Comparison of ENCODE assay signal across 10 mouse cellular contexts in genomic region chr7:118841796-118842195, GRCm38 (mm10). TPM values are rescaled to one million over a fixed set of nuclear protein-coding genes. Genes with fewer than 3 reads are reported as not detected.
DNase-seq lines count a peak whose midpoint lies in the region; ATAC-seq and TF ChIP-seq lines count a peak whose summit lies in the region.
"Had no signal": no experiment of that assay in that cellular context is flagged by ENCODE, and none has a peak within 500 bp of the region (broad histone marks: within the 10 kb centered on the region; RNA-seq: fewer than 3 reads in every experiment).

No protein-coding gene starts in this region.

- DNase-seq in frontal cortex, postnatal 14 days (ENCODE audit: low spot score in 2 of 2) = no peak
- DNase-seq in liver, adult 2 months (ENCODE audit: extremely low read depth, low read depth, low spot score) = peak; percentile 23
- DNase-seq in liver (no peak), adipocyte (ENCODE audit: low spot score) (peak; percentile 66)
- no peak for DNase-seq in kidney, adult 9 months
- no peak for DNase-seq in retina, postnatal 1 day

- no peak for TF ChIP-seq CTCF in liver, adult 2 months (IDR thresholded peaks at IDR 0.05; ENCODE audit: low read depth, low read length)

- no peaks in the 10 kb centered on the region for H3K27me3 ChIP-seq in liver, adult 2 months (ENCODE audit: control insufficient read depth, insufficient read depth, low read length)
- H3K27me3 ChIP-seq: lung, embryonic 15.5 days; stomach, embryonic 15.5 days had no signal

- no peak overlapping the region for H3K4me3 ChIP-seq in liver, adult 2 months (ENCODE audit: insufficient read depth, low read depth, low read length)
- H3K4me3 ChIP-seq: lung, embryonic 15.5 days; stomach, embryonic 15.5 days had no signal

- no peak overlapping the region for H3K27ac ChIP-seq in liver, adult 2 months (replicated peaks; ENCODE audit: insufficient read depth, low read depth, low read length)
- H3K27ac ChIP-seq: lung, embryonic 15.5 days had no signal

- no peak for TF ChIP-seq POLR2A in liver, adult 2 months (IDR thresholded peaks at IDR 0.05; ENCODE audit: extremely low read depth, insufficient read depth, low read length)

- H3K9ac ChIP-seq in liver, adult 2 months (ENCODE audit: low read depth, low read length) = no peak overlapping the region
- H3K9ac ChIP-seq: lung, embryonic 15.5 days; stomach, embryonic 15.5 days had no signal

- no peaks in the 10 kb centered on the region for H3K4me1 ChIP-seq in liver, adult 2 months (ENCODE audit: control insufficient read depth, insufficient read depth, low read length)
- H3K4me1 ChIP-seq: lung, embryonic 15.5 days; stomach, embryonic 15.5 days had no signal

- 29% methylated on average over 1 of the region's 1 CpGs for WGBS in liver, adult 2 months

- peak; percentile 87 for ATAC-seq in frontal cortex, adult (ENCODE audit: low TSS enrichment)
- ATAC-seq in megakaryocyte progenitor cell, adult 5-6 weeks (replicated peaks; ENCODE audit: poor library complexity) = peak; percentile 43

- peaks cover 34% of the 10 kb centered on the region for H3K36me3 ChIP-seq in liver, adult 2 months (ENCODE audit: control insufficient read depth, insufficient read depth, low read length)

- no peaks in the 10 kb centered on the region for H3K79me2 ChIP-seq in liver, adult 2 months (ENCODE audit: control insufficient read depth, insufficient read depth, low read length)

RNA-seq across cellular contexts. Expression of gene Iqck, which starts 13.8 kb away (rescaled TPM):
- 0.09 and 0.27 TPM in 2 replicates for total RNA-seq in liver, adult 2 months (2014; rRNA removed)
- 0.07 and 0.24 TPM in 2 replicates for polyA plus RNA-seq in liver, adult 2 months (2012; rRNA removed)
- total RNA-seq in megakaryocyte progenitor cell, adult 5-6 weeks (2015) = 0.07 and 1.2 TPM in 2 replicates
- 1.2 and 2.5 TPM in 2 replicates for total RNA-seq in megakaryocyte progenitor cell, adult 5-6 weeks (2017)

RNA-seq across cellular contexts. Expression of gene Knop1, which starts 14.3 kb away (rescaled TPM):
- total RNA-seq in liver, adult 2 months (2014; rRNA removed) = 9.4 and 10.4 TPM in 2 replicates
- polyA plus RNA-seq in liver, adult 2 months (2012; rRNA removed) = 6.0 and 6.5 TPM in 2 replicates
- total RNA-seq in megakaryocyte progenitor cell, adult 5-6 weeks (2015) = 27.4 and 29.7 TPM in 2 replicates
- total RNA-seq in megakaryocyte progenitor cell, adult 5-6 weeks (2017) = 40.2 and 52.3 TPM in 2 replicates

Comparison
In these comparisons a context has a peak if more than half of its experiments do, and no peak if none do; other contexts are left out.
1. DNase-seq: peak in liver, adult 2 months (single experiment) and adipocyte (single experiment); none in frontal cortex, postnatal 14 days (0 of 2), liver (single experiment), kidney, adult 9 months (single experiment) and retina, postnatal 1 day (single experiment).